Mouse (Mus musculus) heart, postnatal 0 days (tissue): Measurements from ENCODE around the gene Pclaf. TPM values are rescaled to one million over a fixed set of nuclear protein-coding genes. Genes with fewer than 3 reads are reported as not detected.

Experiments
- ATAC-seq: fragments of 200-750 bp; cut with Nextera tagmentation; 2 replicates; pipeline ENCODE4 v1.8.0; 2017; ENCODE audit warnings: low read depth, moderate number of reproducible peaks, moderate library complexity; ENCODE audit not compliant: insufficient read depth
- DNase-seq: peaks from one replicate; pipeline ENCODE4 v3.0.0-alpha.2; 2016; ENCODE audit warnings: low spot score
- H3K27ac ChIP-seq: fragments of 300-500 bp; sonication (generic); 2 replicates; pipeline ENCODE4 v1.5.1; 2014; ENCODE audit warnings: low read depth, mild to moderate bottlenecking
- H3K27me3 ChIP-seq: fragments of 300-500 bp; sonication (generic); 2 replicates; pipeline ENCODE4 v1.6.1; 2014; ENCODE audit warnings: low read length, mixed read lengths; ENCODE audit not compliant: control insufficient read depth, insufficient read depth
- H3K36me3 ChIP-seq: fragments of 300-500 bp; sonication (generic); replicated peaks from 2 replicates; pipeline ENCODE4 v1.6.1; 2014; ENCODE audit warnings: low read length, mixed read lengths; ENCODE audit not compliant: control insufficient read depth, insufficient read depth
- H3K4me1 ChIP-seq: fragments of 300-500 bp; sonication (generic); 2 replicates; pipeline ENCODE4 v1.6.1; 2014; ENCODE audit warnings: antibody characterized with exemption; ENCODE audit not compliant: control insufficient read depth, insufficient read depth
- H3K4me2 ChIP-seq: fragments of 300-500 bp; sonication (generic); 2 replicates; pipeline ENCODE4 v1.6.1; 2014; ENCODE audit warnings: low read depth, mild to moderate bottlenecking, low read length, moderate library complexity
- H3K4me3 ChIP-seq: fragments of 300-500 bp; sonication (generic); 2 replicates; pipeline ENCODE4 v1.5.1; 2014; ENCODE audit warnings: low read depth, low read length
- H3K9ac ChIP-seq: fragments of 300-500 bp; sonication (generic); replicated peaks from 2 replicates; pipeline ENCODE4 v1.6.1; 2014; ENCODE audit warnings: low read depth, low read length, mixed read lengths
- H3K9me3 ChIP-seq: fragments of 300-500 bp; sonication (generic); replicated peaks from 2 replicates; pipeline ENCODE4 v1.6.1; 2016; ENCODE audit warnings: low read length; ENCODE audit not compliant: control insufficient read depth
- CTCF ChIP-seq: IDR thresholded peaks from 2 replicates; pipeline ENCODE4 v1.5.1; 2016; ENCODE audit warnings: antibody characterized with exemption, control low read depth, low read depth
- EP300 ChIP-seq: IDR thresholded peaks from 2 replicates; pipeline ENCODE4 v1.6.1; 2016; ENCODE audit warnings: antibody characterized with exemption, low read depth
- WGBS: fragments of 180-500 bp; shearing (Covaris S2); extraction: QIAGEN DNeasy Blood & Tissue Kit; methylation state at CpG from one replicate; pipeline ENCODE4 v1.1.7; 2014; 5-methylcytosine and 5-hydroxymethylcytosine counted together
- polyA plus RNA-seq: library from polyadenylated mRNA; unstranded; fragments of >200 nt; fragmentation: Nextera tagmentation; extraction: Ambion mirVana; gene quantifications from 2 replicates; pipeline ENCODE4 v1.2.1, GENCODE M21; 2015
- total RNA-seq: library from RNA; depleted of rRNA; stranded (reverse); fragments of >200 nt; gene quantifications from 2 replicates; pipeline ENCODE4 v1.2.3, GENCODE M21; 2014; ENCODE audit warnings: low replicate concordance; rRNA removed

Pclaf gene
- total RNA-seq (19.2 and 27.3 TPM in 2 replicates), polyA plus RNA-seq (25.1 and 31.7 TPM in 2 replicates)

DNA sequence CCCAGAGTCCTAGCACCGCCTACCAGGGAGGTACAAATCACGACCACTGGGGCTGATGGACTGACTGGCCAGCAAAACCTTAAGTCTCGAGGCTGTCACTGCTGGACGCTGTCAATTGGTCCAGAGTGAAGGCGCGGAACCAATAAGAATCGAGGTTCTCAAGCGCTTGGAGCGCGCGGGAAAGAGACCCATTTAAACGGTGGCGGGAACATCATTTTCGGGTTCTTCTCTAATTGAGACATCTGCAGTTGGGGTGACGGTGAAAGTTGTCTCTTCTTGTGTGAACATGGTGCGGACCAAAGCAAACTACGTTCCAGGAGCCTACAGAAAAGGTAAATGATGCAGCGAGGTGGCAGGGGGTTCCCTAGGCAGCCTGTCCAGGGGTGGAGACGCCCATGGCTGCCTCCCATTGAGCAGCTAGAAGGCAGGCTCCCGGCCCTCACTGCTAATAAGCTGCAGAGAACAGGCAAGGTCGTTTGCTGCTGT lies at the start of gene Pclaf:
Pclaf (plus strand) TSS at position 95 of the 486 bp plus-strand sequence.
- no peak for TF ChIP-seq CTCF
- no peak for TF ChIP-seq EP300
- Histone ChIP-seq H3K4me3 (peak within 1 kb of the TSS; percentile 53), H3K9me3 (no peaks in the 10 kb centered on the region), H3K4me1 (peaks cover 5% of the 10 kb centered on the region; the same call in 1 of the 2 replicates), H3K27me3 (no peaks in the 10 kb centered on the region), H3K27ac (no peak within 1 kb of the TSS), H3K36me3 (peaks cover 11% of the 10 kb centered on the region; the same call in 1 of the 2 replicates), H3K4me2 (peak within 1 kb of the TSS; percentile 72), H3K9ac (peak within 1 kb of the TSS; percentile 62)
- DNase-seq (peak; percentile 90), ATAC-seq (peak; percentile 96)
- 0% methylated on average over 21 of the region's 21 CpGs for WGBS

DNA sequence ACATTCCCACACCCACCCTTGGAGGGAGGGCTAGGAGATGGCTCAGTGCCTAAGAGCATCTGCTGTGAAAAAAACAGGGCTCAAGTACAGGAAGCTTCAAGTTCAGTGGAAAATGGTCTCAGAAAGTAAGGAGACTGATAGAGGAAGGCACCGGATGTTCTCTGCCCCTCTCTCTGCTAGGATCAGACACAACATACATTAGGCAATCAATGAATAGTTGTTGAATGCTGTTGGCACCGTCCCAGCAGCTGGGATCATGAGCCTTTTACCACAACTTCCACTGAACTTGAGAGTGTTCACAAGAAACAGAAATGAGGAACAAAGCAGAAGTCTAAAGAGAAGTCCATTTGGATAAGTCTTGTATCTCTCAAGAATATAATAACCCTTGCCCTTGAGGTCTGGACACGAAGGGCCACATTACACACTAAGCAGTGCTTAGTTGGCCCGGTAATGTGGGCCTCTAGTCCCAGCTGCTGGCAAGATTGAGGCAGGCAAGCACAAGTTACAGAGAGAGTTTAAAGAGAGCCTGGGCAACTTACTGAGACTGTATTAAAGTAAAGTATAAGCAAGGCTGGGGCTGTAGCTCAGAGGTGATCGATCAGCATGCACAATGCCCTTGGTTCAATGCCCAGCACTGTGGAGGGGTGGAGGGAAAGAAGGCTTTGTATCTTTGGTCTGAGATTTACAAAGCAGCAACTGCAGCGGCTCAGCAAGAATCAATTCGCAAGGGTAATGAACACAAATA lies 45.4 kb upstream of the Pclaf start:
- TF ChIP-seq CTCF (no peak), EP300 (no peak)
- H3K27ac ChIP-seq, result peak overlapping the region; percentile 13; the same call in 1 of the 2 replicates
- H3K9me3 ChIP-seq, result no peaks in the 10 kb centered on the region
- no peak for ATAC-seq
- DNase-seq, result no peak
- no peak overlapping the region for H3K4me2 ChIP-seq
- H3K4me3 ChIP-seq, result no peak overlapping the region
- H3K27me3 ChIP-seq, result no peaks in the 10 kb centered on the region
- peaks cover 4% of the 10 kb centered on the region; the same call in 1 of the 2 replicates for H3K4me1 ChIP-seq
- WGBS, result 72% methylated on average over 7 of the region's 7 CpGs
- H3K9ac ChIP-seq, result no peak overlapping the region
- peaks cover 21% of the 10 kb centered on the region; the same call in 1 of the 2 replicates for H3K36me3 ChIP-seq

DNA sequence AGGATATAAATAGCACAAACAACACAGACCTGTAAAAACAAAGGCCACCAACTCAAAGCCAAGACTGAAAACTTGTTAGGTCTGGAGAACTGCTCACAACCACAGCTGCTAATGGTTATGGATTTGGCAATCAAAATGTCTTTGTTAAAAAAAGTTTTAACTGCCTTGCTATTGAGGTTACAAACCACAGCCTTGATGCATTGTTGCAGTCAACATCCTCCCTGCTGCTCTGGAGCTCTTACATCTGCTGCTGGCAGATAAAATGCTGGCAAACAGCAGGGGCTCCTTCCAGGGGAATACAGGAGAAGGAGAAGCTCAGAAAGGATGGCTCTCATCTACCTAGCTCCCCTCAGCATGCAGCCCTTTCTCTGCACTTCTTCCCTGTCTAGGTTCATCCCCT lies 41.9 kb upstream of the Pclaf start:
- Histone ChIP-seq H3K9ac (0 out of 2 replicates have a peak overlapping the region, but pooled peaks have one; percentile 1), H3K27ac (no peak overlapping the region), H3K4me1 (peaks cover 4% of the 10 kb centered on the region; the same call in 1 of the 2 replicates), H3K27me3 (no peaks in the 10 kb centered on the region), H3K36me3 (peaks cover 41% of the 10 kb centered on the region), H3K4me3 (no peak overlapping the region), H3K9me3 (no peaks in the 10 kb centered on the region), H3K4me2 (no peak overlapping the region)
- ATAC-seq (no peak), DNase-seq (peak; percentile 24)
- TF ChIP-seq EP300, result no peak
- no peak for TF ChIP-seq CTCF

GRCm38 (mm10) chr9:65850203-65850602 lies 39.8 kb upstream of the Pclaf start:
- Histone ChIP-seq H3K4me3 (no peak overlapping the region), H3K4me1 (no peaks in the 10 kb centered on the region; the same call in 1 of the 2 replicates), H3K9ac (no peak overlapping the region), H3K4me2 (no peak overlapping the region), H3K27ac (no peak overlapping the region), H3K9me3 (no peaks in the 10 kb centered on the region), H3K36me3 (peaks cover 54% of the 10 kb centered on the region), H3K27me3 (no peaks in the 10 kb centered on the region)
- 21% methylated on average over 1 of the region's 1 CpGs for WGBS
- ATAC-seq (no peak), DNase-seq (peak; percentile 53)
- TF ChIP-seq CTCF (peak; percentile 32), EP300 (no peak)

DNA sequence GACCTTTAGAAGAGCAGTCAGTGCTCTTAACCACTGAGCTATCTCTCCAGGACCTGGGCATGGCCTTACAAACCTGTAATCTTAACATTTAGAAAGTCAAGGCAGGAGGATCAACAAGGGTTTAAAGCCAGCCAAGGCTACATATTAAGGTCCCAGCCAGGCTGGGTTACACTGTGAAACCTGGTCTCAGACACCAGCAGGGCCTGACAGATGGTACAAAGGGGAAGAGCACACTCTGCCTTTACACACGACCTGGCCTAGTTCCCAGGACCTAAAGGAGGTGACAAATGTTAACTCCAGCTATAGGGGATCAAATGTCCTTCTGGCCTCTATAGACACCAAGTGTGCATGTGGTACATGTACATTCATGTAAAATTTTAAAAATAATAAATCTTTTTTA lies 30.4 kb upstream of the Pclaf start:
- 48% methylated on average over 1 of the region's 1 CpGs for WGBS
- no peak for DNase-seq
- Histone ChIP-seq H3K4me2 (no peak overlapping the region), H3K9ac (no peak overlapping the region), H3K27ac (no peak overlapping the region), H3K36me3 (peaks cover 57% of the 10 kb centered on the region), H3K4me3 (no peak overlapping the region), H3K27me3 (no peaks in the 10 kb centered on the region), H3K9me3 (no peaks in the 10 kb centered on the region), H3K4me1 (no peaks in the 10 kb centered on the region)
- no peak for ATAC-seq
- TF ChIP-seq CTCF (no peak), EP300 (no peak)
